Mouse (Mus musculus) cerebellum, adult 2 months (tissue): Measurements from ENCODE around the gene Pttg1ip. TPM values are rescaled to one million over a fixed set of nuclear protein-coding genes. Genes with fewer than 3 reads are reported as not detected.
A peak's percentile ranks its signal among the peaks of the same experiment; 100 is the strongest.

Experiments used
- DNase-seq, 2 experiments: peaks; one replicate each; pipeline ENCODE4 v3.0.0; 2021
- H3K27ac ChIP-seq: fragments of 200-500 bp; 2 replicates; pipeline ENCODE4 v1.5.1; 2012; ENCODE audit warnings: low read length, control low read depth, inconsistent platforms; ENCODE audit not compliant: insufficient read depth
- H3K27me3 ChIP-seq: fragments of 200-500 bp; 2 replicates; pipeline ENCODE4 v1.6.1; 2012; ENCODE audit warnings: inconsistent platforms, mild to moderate bottlenecking, low read length, moderate library complexity; ENCODE audit not compliant: control insufficient read depth, insufficient read depth
- H3K4me1 ChIP-seq: fragments of 200-500 bp; 2 replicates; pipeline ENCODE4 v1.6.1; 2011; ENCODE audit warnings: low read length; ENCODE audit not compliant: control insufficient read depth, insufficient read depth
- H3K4me3 ChIP-seq: fragments of 200-500 bp; replicated peaks from 2 replicates; pipeline ENCODE3; 2011; ENCODE audit warnings: mild to moderate bottlenecking, low read depth, low read length, control low read depth; ENCODE audit not compliant: insufficient read depth
- CTCF ChIP-seq: fragments of 200-500 bp; IDR thresholded peaks from 2 replicates; pipeline ENCODE4 v1.5.1; 2011; ENCODE audit warnings: low read depth, mild to moderate bottlenecking, control low read depth, low read length, moderate library complexity, borderline replicate concordance; ENCODE audit not compliant: insufficient read depth
- POLR2A ChIP-seq: fragments of 200-500 bp; IDR thresholded peaks from 2 replicates; pipeline ENCODE4 v1.6.1; 2011; ENCODE audit warnings: low read length, control low read depth, borderline replicate concordance; ENCODE audit not compliant: insufficient read depth
- WGBS: fragments of 180-500 bp; shearing (Covaris S2); methylation state at CpG from one replicate; pipeline ENCODE4 v1.1.7; 2018; 5-methylcytosine and 5-hydroxymethylcytosine counted together
- polyA plus RNA-seq: library from polyadenylated mRNA; depleted of rRNA; stranded (reverse); fragments of >200 nt; gene quantifications from 2 replicates; pipeline ENCODE4 v1.2.3, GENCODE M21; 2012; rRNA removed

Gene Pttg1ip
- polyA plus RNA-seq: 113 and 118 TPM in 2 replicates

- H3K4me3 ChIP-seq: peak within 1 kb of the TSS; percentile 69
- H3K27ac ChIP-seq: peak within 1 kb of the TSS; percentile 73
- under 1% methylated on average over 64 of the region's 64 CpGs for WGBS
- H3K4me1 ChIP-seq: peaks cover 8% of the 10 kb centered on the region
- peak; percentile 94 to 97 for DNase-seq
- TF ChIP-seq CTCF (no peak), POLR2A (peak; percentile 95)
- H3K27me3 ChIP-seq: no peaks in the 10 kb centered on the region
Measured at GRCm38 (mm10) chr10:77581408-77582284, at the start of gene Pttg1ip. Pttg1ip (plus strand) TSS chr10:77581720.

- TF ChIP-seq CTCF (no peak), POLR2A (no peak)
Measured at GRCm38 (mm10) chr10:77532020-77532413, 49.5 kb upstream of the Pttg1ip start.

GRCm38 (mm10) chr10:77536727-77537126 is 44.8 kb upstream of the Pttg1ip start:
- Histone ChIP-seq H3K4me1 (peaks cover 6% of the 10 kb centered on the region), H3K27ac (no peak overlapping the region), H3K27me3 (no peaks in the 10 kb centered on the region), H3K4me3 (no peak overlapping the region)
- no peak for TF ChIP-seq CTCF
- TF ChIP-seq POLR2A: no peak
- WGBS: 83% methylated on average over 8 of the region's 8 CpGs
- no peak for DNase-seq

More at GRCm38 (mm10) chr10:77532020-77532413, 49.5 kb upstream of the Pttg1ip start:
- H3K4me1 ChIP-seq: no peaks in the 10 kb centered on the region
- 63% methylated on average over 1 of the region's 1 CpGs for WGBS
- no peak for DNase-seq
- H3K27me3 ChIP-seq: no peaks in the 10 kb centered on the region
- no peak overlapping the region for H3K27ac ChIP-seq
- no peak overlapping the region for H3K4me3 ChIP-seq

GRCm38 (mm10) chr10:77537215-77538209 is 44.0 kb upstream of the Pttg1ip start:
- Histone ChIP-seq H3K27me3 (no peaks in the 10 kb centered on the region), H3K4me1 (peaks cover 6% of the 10 kb centered on the region), H3K27ac (no peak overlapping the region), H3K4me3 (no peak overlapping the region)
- 87% methylated on average over 11 of the region's 11 CpGs for WGBS
- TF ChIP-seq CTCF: no peak
- no peak for TF ChIP-seq POLR2A
- no peak for DNase-seq

GRCm38 (mm10) chr10:77539320-77539945 is 42.1 kb upstream of the Pttg1ip start:
- H3K4me1 ChIP-seq: peaks cover 6% of the 10 kb centered on the region
- no peak overlapping the region for H3K27ac ChIP-seq
- 43% methylated on average over 7 of the region's 7 CpGs for WGBS
- H3K27me3 ChIP-seq: no peaks in the 10 kb centered on the region
- no peak overlapping the region for H3K4me3 ChIP-seq
- TF ChIP-seq CTCF: no peak
- no peak for TF ChIP-seq POLR2A
- DNase-seq: peak; percentile 33 to 34

GRCm38 (mm10) chr10:77540576-77541102 is 40.9 kb upstream of the Pttg1ip start:
- WGBS: 95% methylated on average over 4 of the region's 4 CpGs
- H3K27me3 ChIP-seq: no peaks in the 10 kb centered on the region

More at GRCm38 (mm10) chr10:77540576-77541102, 40.9 kb upstream of the Pttg1ip start:
- no peak overlapping the region for H3K27ac ChIP-seq
- TF ChIP-seq POLR2A (no peak), CTCF (no peak)
- no peak overlapping the region for H3K4me3 ChIP-seq
- H3K4me1 ChIP-seq: peaks cover 10% of the 10 kb centered on the region
- DNase-seq: no peak
